Comparison of ENCODE assay signal across 9 mouse cellular contexts in the genomic region with DNA sequence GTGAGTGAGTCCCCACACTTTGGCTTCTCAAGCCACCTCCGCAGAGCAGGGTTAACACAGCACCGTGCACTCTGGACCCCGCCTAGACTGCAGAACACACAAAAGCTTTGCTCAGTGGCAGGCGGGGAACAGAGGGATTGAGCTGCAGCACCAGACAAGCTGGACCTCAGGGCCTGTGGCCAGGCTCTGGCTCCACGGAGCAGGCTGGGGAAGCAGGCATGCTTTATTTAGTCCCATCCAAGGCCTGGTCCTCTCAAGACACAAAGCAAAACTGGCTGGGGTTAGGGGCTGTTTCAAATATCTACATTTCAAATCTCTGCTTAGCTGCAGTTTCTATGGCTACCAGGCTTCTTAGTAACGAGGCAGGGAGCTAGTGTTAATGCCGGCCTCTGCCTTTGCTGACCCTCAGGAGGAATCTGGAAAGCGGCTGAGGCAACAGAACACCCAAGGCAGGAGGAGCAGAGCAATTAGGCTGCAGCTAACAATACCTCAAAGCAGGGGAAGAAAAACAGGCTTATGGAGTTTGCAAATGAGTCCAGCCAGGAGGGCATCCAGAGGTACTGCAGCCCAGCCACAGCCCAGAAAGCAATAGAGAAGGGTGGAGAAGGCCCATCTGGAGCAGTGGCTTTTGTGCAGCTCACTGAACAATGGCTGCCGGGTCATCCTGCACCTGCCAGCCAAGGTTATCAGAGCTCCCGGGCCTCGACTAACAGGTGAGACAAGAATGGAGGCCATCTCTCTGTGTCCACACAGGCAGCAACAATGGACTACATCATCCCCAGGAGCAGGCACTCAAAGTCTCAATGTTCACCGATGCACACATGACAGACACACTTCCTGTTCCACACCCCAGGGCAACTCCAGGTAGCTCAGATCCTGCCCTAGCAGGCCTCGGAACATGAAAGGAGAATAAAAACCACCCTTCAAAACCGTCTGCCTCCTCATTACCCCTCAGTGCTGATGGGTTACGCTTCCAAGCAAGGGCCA. TPM values are rescaled to one million over a fixed set of nuclear protein-coding genes. Genes with fewer than 3 reads are reported as not detected.
A peak's percentile ranks its signal among the peaks of the same experiment; 100 is the strongest.
DNase-seq lines count a peak whose midpoint lies in the region; ATAC-seq and TF ChIP-seq lines count a peak whose summit lies in the region.
"Had no signal": no experiment of that assay in that cellular context is flagged by ENCODE, and none has a peak within 500 bp of the region (broad histone marks: within the 10 kb centered on the region; RNA-seq: fewer than 3 reads in every experiment).

No protein-coding gene starts in this region.

- peak; percentile 34; the same call in 1 of the 2 replicates for TF ChIP-seq CTCF in kidney, postnatal 0 days (IDR thresholded peaks at IDR 0.05; ENCODE audit: low read depth)

- H3K4me3 ChIP-seq in kidney, postnatal 0 days (replicated peaks; ENCODE audit: low read depth, low read length) = no peak overlapping the region
- no peak overlapping the region for H3K4me3 ChIP-seq in forebrain, embryonic 13.5 days
- no peak overlapping the region for H3K4me3 ChIP-seq in neural tube, embryonic 12.5 days
- H3K4me3 ChIP-seq: myocyte had no signal

- no peaks in the 10 kb centered on the region; the same call in 1 of the 2 replicates for H3K4me1 ChIP-seq in kidney, postnatal 0 days (replicated peaks; ENCODE audit: insufficient read depth, low read length)
- H3K4me1 ChIP-seq in forebrain, embryonic 13.5 days = peaks cover 17% of the 10 kb centered on the region
- peaks cover 14% of the 10 kb centered on the region for H3K4me1 ChIP-seq in neural tube, embryonic 12.5 days

- peak; percentile 31 for DNase-seq in kidney, postnatal 0 days (ENCODE audit: low spot score)
- no peak for DNase-seq in kidney, adult 8-10 months
- peak; percentile 22 for DNase-seq in left cerebral cortex, postnatal 4 days
- DNase-seq in heart, postnatal 10 days = no peak
- DNase-seq in thymus, postnatal 14 days = no peak
- DNase-seq in spleen, postnatal 14 days (ENCODE audit: low spot score in 2 of 2) = no peak

- H3K27ac ChIP-seq in kidney, postnatal 0 days = peak overlapping the region; percentile 47; the same call in 1 of the 2 replicates
- peak overlapping the region; percentile 89 for H3K27ac ChIP-seq in forebrain, embryonic 13.5 days
- H3K27ac ChIP-seq in neural tube, embryonic 12.5 days = peak overlapping the region; percentile 38; the same call in 1 of the 2 replicates

- ATAC-seq in kidney, postnatal 0 days (replicated peaks; ENCODE audit: low FRiP score, low read depth) = peak; percentile 11; the same call in 1 of the 2 replicates
- ATAC-seq in forebrain, embryonic 13.5 days = peak; percentile 77
- ATAC-seq in neural tube, embryonic 12.5 days (ENCODE audit: low FRiP score, low read depth) = peak; percentile 75

- H3K9ac ChIP-seq in kidney, postnatal 0 days (ENCODE audit: low read depth, low read length) = no peak overlapping the region
- H3K9ac ChIP-seq in forebrain, embryonic 13.5 days = 0 out of 2 replicates have a peak overlapping the region, but pooled peaks have one; percentile 38
- peak overlapping the region; percentile 44; the same call in 1 of the 2 replicates for H3K9ac ChIP-seq in neural tube, embryonic 12.5 days

- H3K9me3 ChIP-seq in kidney, postnatal 0 days (replicated peaks; ENCODE audit: low read length) = no peaks in the 10 kb centered on the region
- H3K9me3 ChIP-seq in forebrain, embryonic 13.5 days (replicated peaks) = no peaks in the 10 kb centered on the region
- H3K9me3 ChIP-seq in neural tube, embryonic 12.5 days = no peaks in the 10 kb centered on the region

- intact Hi-C loops in left cerebral cortex, postnatal 4 days (cut with DNase I) = no loop called here
- intact Hi-C loops in heart, postnatal 10 days (cut with DNase I) = no loop called here

- H3K27me3 ChIP-seq in kidney, postnatal 0 days (ENCODE audit: insufficient read depth, low read length) = no peaks in the 10 kb centered on the region
- H3K27me3 ChIP-seq in forebrain, embryonic 13.5 days = no peaks in the 10 kb centered on the region
- no peaks in the 10 kb centered on the region for H3K27me3 ChIP-seq in neural tube, embryonic 12.5 days (replicated peaks)

- H3K36me3 ChIP-seq in kidney, postnatal 0 days (ENCODE audit: insufficient read depth, low read length) = peaks cover 42% of the 10 kb centered on the region
- peaks cover 62% of the 10 kb centered on the region for H3K36me3 ChIP-seq in forebrain, embryonic 13.5 days (ENCODE audit: poor library complexity, severe bottlenecking)
- H3K36me3 ChIP-seq in neural tube, embryonic 12.5 days = peaks cover 56% of the 10 kb centered on the region

- H3K4me2 ChIP-seq in kidney, postnatal 0 days (ENCODE audit: low read length) = no peak overlapping the region
- peak overlapping the region; percentile 2 for H3K4me2 ChIP-seq in forebrain, embryonic 13.5 days
- 0 out of 2 replicates have a peak overlapping the region, but pooled peaks have one; percentile 9 for H3K4me2 ChIP-seq in neural tube, embryonic 12.5 days (replicated peaks)

- 45% methylated on average over 15 of the region's 15 CpGs for WGBS in kidney, postnatal 0 days
- 14% methylated on average over 15 of the region's 15 CpGs for WGBS in forebrain, embryonic 13.5 days
- WGBS in neural tube, embryonic 12.5 days = 30% methylated on average over 15 of the region's 15 CpGs

RNA-seq across cellular contexts. Expression of gene Gm9803, which starts 3.7 kb away (rescaled TPM):
- 11.8 and 17.4 TPM in 2 replicates for polyA plus RNA-seq in kidney, postnatal 0 days (2015; fragmentation: Nextera tagmentation; extraction: Ambion mirVana)
- polyA plus RNA-seq in forebrain, embryonic 13.5 days (2015; fragmentation: Nextera tagmentation; extraction: Ambion mirVana) = 19.4 and 23.4 TPM in 2 replicates
- 1 to 10 TPM; 4.9 TPM for total RNA-seq in left cerebral cortex, postnatal 4 days (2021)
- polyA plus RNA-seq in neural tube, embryonic 12.5 days (2016; fragmentation: Nextera tagmentation; extraction: Ambion mirVana) = 13.2 and 16.2 TPM in 2 replicates
- total RNA-seq in heart, postnatal 10 days (2021) = 10 to 100 TPM in 1 of 2 experiments, 1 to 10 TPM in 1; 5.0 to 12.9 TPM

RNA-seq across cellular contexts. Expression of gene 1700021F05Rik, which starts 13.2 kb away (rescaled TPM):
- 84.7 and 85.1 TPM in 2 replicates for polyA plus RNA-seq in kidney, postnatal 0 days (2015; fragmentation: Nextera tagmentation; extraction: Ambion mirVana)
- 63.0 and 65.2 TPM in 2 replicates for polyA plus RNA-seq in forebrain, embryonic 13.5 days (2015; fragmentation: Nextera tagmentation; extraction: Ambion mirVana)
- 10 to 100 TPM; 45.2 to 52.1 TPM for total RNA-seq in left cerebral cortex, postnatal 4 days (2021)
- polyA plus RNA-seq in neural tube, embryonic 12.5 days (2016; fragmentation: Nextera tagmentation; extraction: Ambion mirVana) = 57.2 and 59.9 TPM in 2 replicates
- 10 to 100 TPM; 91.6 to 94.8 TPM for total RNA-seq in heart, postnatal 10 days (2021)

RNA-seq across cellular contexts. Expression of gene Bend3, which starts 48.9 kb away (rescaled TPM):
- 2.8 TPM in 2 replicates for polyA plus RNA-seq in kidney, postnatal 0 days (2015; fragmentation: Nextera tagmentation; extraction: Ambion mirVana)
- 3.8 and 5.0 TPM in 2 replicates for polyA plus RNA-seq in forebrain, embryonic 13.5 days (2015; fragmentation: Nextera tagmentation; extraction: Ambion mirVana)
- total RNA-seq in left cerebral cortex, postnatal 4 days (2021) = 10 to 100 TPM; 13.3 to 14.1 TPM
- polyA plus RNA-seq in neural tube, embryonic 12.5 days (2016; fragmentation: Nextera tagmentation; extraction: Ambion mirVana) = 5.2 and 6.1 TPM in 2 replicates
- 10 to 100 TPM in 1 of 2 experiments, 1 to 10 TPM in 1; 8.7 to 11.0 TPM for total RNA-seq in heart, postnatal 10 days (2021)

RNA-seq across cellular contexts. Expression of gene Cd24a, which starts 50.5 kb away (rescaled TPM):
- polyA plus RNA-seq in kidney, postnatal 0 days (2015; fragmentation: Nextera tagmentation; extraction: Ambion mirVana) = 486 and 489 TPM in 2 replicates
- 700 and 710 TPM in 2 replicates for polyA plus RNA-seq in forebrain, embryonic 13.5 days (2015; fragmentation: Nextera tagmentation; extraction: Ambion mirVana)
- 100 to 1,000 TPM; 535 to 639 TPM for total RNA-seq in left cerebral cortex, postnatal 4 days (2021)
- 782 and 795 TPM in 2 replicates for polyA plus RNA-seq in neural tube, embryonic 12.5 days (2016; fragmentation: Nextera tagmentation; extraction: Ambion mirVana)
- 10 to 100 TPM in 1 of 2 experiments, 1 to 10 TPM in 1; 6.8 to 11.0 TPM for total RNA-seq in heart, postnatal 10 days (2021)

Comparison
In these comparisons a context has a peak if more than half of its experiments do, and no peak if none do; other contexts are left out.
1. DNase-seq: peak in kidney, postnatal 0 days (single experiment) and left cerebral cortex, postnatal 4 days (single experiment); none in kidney, adult 8-10 months (0 of 2), heart, postnatal 10 days (0 of 2), thymus, postnatal 14 days (single experiment) and spleen, postnatal 14 days (0 of 2).
2. ATAC-seq: peak in every context shown above with its lines; median percentile 77 in forebrain, embryonic 13.5 days; 75 in neural tube, embryonic 12.5 days; 11 in kidney, postnatal 0 days.
3. H3K27ac ChIP-seq: peak in every context shown above with its lines; median percentile 89 in forebrain, embryonic 13.5 days; 47 in kidney, postnatal 0 days; 38 in neural tube, embryonic 12.5 days.